ENCODE assay signal across 8 mouse cellular contexts in genomic region chr14:79486993-79487731, GRCm38 (mm10). TPM values are rescaled to one million over a fixed set of nuclear protein-coding genes. Genes with fewer than 3 reads are reported as not detected.
DNase-seq lines count a peak whose midpoint lies in the region; ATAC-seq and TF ChIP-seq lines count a peak whose summit lies in the region.

No protein-coding gene starts in this region.

- WGBS in forebrain, embryonic 10.5 days, result 3% methylated on average over 19 of the region's 19 CpGs
- 10% methylated on average over 19 of the region's 19 CpGs for WGBS in hindbrain, embryonic 16.5 days

- peak overlapping the region; percentile 51 for H3K4me3 ChIP-seq in forebrain, embryonic 10.5 days
- H3K4me3 ChIP-seq in hindbrain, embryonic 16.5 days (ENCODE audit: low read length), result peak overlapping the region; percentile 46
- no peak overlapping the region for H3K4me3 ChIP-seq in myocyte

- H3K9me3 ChIP-seq in forebrain, embryonic 10.5 days, result no peaks in the 10 kb centered on the region
- H3K9me3 ChIP-seq in hindbrain, embryonic 16.5 days (ENCODE audit: control insufficient read depth, low read length), result no peaks in the 10 kb centered on the region

- peak overlapping the region; percentile 60 for H3K9ac ChIP-seq in hindbrain, embryonic 16.5 days (ENCODE audit: low read depth, low read length)

- TF ChIP-seq CTCF in brain, embryonic 14.5 days (IDR thresholded peaks at IDR 0.05; ENCODE audit: borderline replicate concordance, extremely low read depth, insufficient read depth, insufficient read length), result peak; percentile 48; the same call in 1 of the 2 replicates

- no peak for TF ChIP-seq POLR2A in brain, embryonic 14.5 days (IDR thresholded peaks at IDR 0.05; ENCODE audit: borderline replicate concordance, extremely low read depth, insufficient read depth, insufficient read length, poor library complexity, severe bottlenecking)
- TF ChIP-seq POLR2A in myocyte (IDR thresholded peaks at IDR 0.05; ENCODE audit: insufficient read length, low read depth), result no peak

- H3ac ChIP-seq in myocyte (ENCODE audit: control insufficient read depth, insufficient read length), result no peak overlapping the region

- peak; percentile 38 for DNase-seq in layer of hippocampus, adult 11-12 months (ENCODE audit: low spot score)
- no peak for DNase-seq in layer of hippocampus, adult 9-11 months
- DNase-seq in brain, embryonic 14.5 days (ENCODE audit: low read depth), result peak; percentile 66
- DNase-seq in forebrain, embryonic 10.5 days (ENCODE audit: extremely low spot score, low spot score), result peak; percentile 43
- peak; percentile 68 for DNase-seq in liver

- H3K27me3 ChIP-seq in forebrain, embryonic 10.5 days (ENCODE audit: poor library complexity, severe bottlenecking), result peaks cover 21% of the 10 kb centered on the region
- no peaks in the 10 kb centered on the region for H3K27me3 ChIP-seq in hindbrain, embryonic 16.5 days (replicated peaks; ENCODE audit: control insufficient read depth, insufficient read depth, low read length)
- no peaks in the 10 kb centered on the region for H3K27me3 ChIP-seq in myocyte (ENCODE audit: control insufficient read depth, insufficient read depth, insufficient read length)

- peak; percentile 54 for ATAC-seq in hindbrain, embryonic 16.5 days
- no peak for ATAC-seq in monocyte, adult 5-6 weeks (replicated peaks; ENCODE audit: insufficient number of reproducible peaks, low FRiP score, low TSS enrichment, poor library complexity, severe bottlenecking)

- H3K27ac ChIP-seq in forebrain, embryonic 10.5 days, result peak overlapping the region; percentile 20
- H3K27ac ChIP-seq in hindbrain, embryonic 16.5 days (ENCODE audit: low read depth, low read length), result peak overlapping the region; percentile 64

- H3K36me3 ChIP-seq in forebrain, embryonic 10.5 days (replicated peaks), result 0 out of 2 replicates have a peak, but pooled peaks cover 1% of the 10 kb centered on the region
- H3K36me3 ChIP-seq in hindbrain, embryonic 16.5 days (ENCODE audit: control insufficient read depth, insufficient read depth, low read length), result no peaks in the 10 kb centered on the region
- no peaks in the 10 kb centered on the region for H3K36me3 ChIP-seq in myocyte (ENCODE audit: control insufficient read depth, insufficient read depth)

- H3K79me2 ChIP-seq in myocyte (ENCODE audit: control insufficient read depth, insufficient read depth), result peaks cover 42% of the 10 kb centered on the region

- peaks cover 40% of the 10 kb centered on the region for H3K4me1 ChIP-seq in forebrain, embryonic 10.5 days
- peaks cover 23% of the 10 kb centered on the region for H3K4me1 ChIP-seq in hindbrain, embryonic 16.5 days (ENCODE audit: control insufficient read depth, insufficient read depth, low read depth, low read length)

- H3K4me2 ChIP-seq in hindbrain, embryonic 16.5 days (ENCODE audit: low read length), result peak overlapping the region; percentile 78
- H3K4me2 ChIP-seq in myocyte (ENCODE audit: low read depth), result peak overlapping the region; percentile 30

TF ChIP-seq in myocyte, 11 proteins besides CTCF, POLR2A, EP300 and RAD21:
- no peak for TF ChIP-seq SRF (IDR thresholded peaks at IDR 0.05; ENCODE audit: control insufficient read depth, insufficient read length, low read depth)
- peak; percentile 86 for TF ChIP-seq USF1 (IDR thresholded peaks at IDR 0.05; ENCODE audit: low read depth)

RNA-seq across cellular contexts. Expression of gene Wbp4, which starts 5.8 kb away (rescaled TPM):
- 21.9 and 23.5 TPM in 2 replicates for polyA plus RNA-seq in brain, embryonic 14.5 days (2012; rRNA removed)
- 45.6 and 51.5 TPM in 2 replicates for polyA plus RNA-seq in forebrain, embryonic 10.5 days (2016; fragmentation: Nextera tagmentation; extraction: Ambion mirVana)
- 38.7 and 38.9 TPM in 2 replicates for polyA plus RNA-seq in hindbrain, embryonic 16.5 days (2015; fragmentation: Nextera tagmentation; extraction: Ambion mirVana)
- 10.1 TPM for polyA plus RNA-seq in myocyte (2012; fragmentation: generic; extraction: Trizol)
- total RNA-seq in monocyte, adult 5-6 weeks (2017), result 59.1 to 69.4 TPM (median 63.9 TPM) in 3 replicates

RNA-seq across cellular contexts. Expression of gene Elf1, which starts 6.2 kb away (rescaled TPM):
- 5.0 and 6.1 TPM in 2 replicates for polyA plus RNA-seq in brain, embryonic 14.5 days (2012; rRNA removed)
- polyA plus RNA-seq in forebrain, embryonic 10.5 days (2016; fragmentation: Nextera tagmentation; extraction: Ambion mirVana), result 3.8 TPM in 2 replicates
- polyA plus RNA-seq in hindbrain, embryonic 16.5 days (2015; fragmentation: Nextera tagmentation; extraction: Ambion mirVana), result 1.7 and 2.4 TPM in 2 replicates
- polyA plus RNA-seq in myocyte (2012; fragmentation: generic; extraction: Trizol), result 3.6 TPM
- total RNA-seq in monocyte, adult 5-6 weeks (2017), result 153 to 230 TPM (median 169 TPM) in 3 replicates

RNA-seq across cellular contexts. Expression of gene Kbtbd6, which starts 35.5 kb away (rescaled TPM):
- 2.6 and 3.7 TPM in 2 replicates for polyA plus RNA-seq in brain, embryonic 14.5 days (2012; rRNA removed)
- 5.3 and 5.7 TPM in 2 replicates for polyA plus RNA-seq in forebrain, embryonic 10.5 days (2016; fragmentation: Nextera tagmentation; extraction: Ambion mirVana)
- polyA plus RNA-seq in hindbrain, embryonic 16.5 days (2015; fragmentation: Nextera tagmentation; extraction: Ambion mirVana), result 1.6 and 2.0 TPM in 2 replicates
- 0.05 TPM for polyA plus RNA-seq in myocyte (2012; fragmentation: generic; extraction: Trizol)
- 1.6 TPM in 1 of 3 replicates, not detected in the others for total RNA-seq in monocyte, adult 5-6 weeks (2017)
